Mouse (Mus musculus): Measurements from ENCODE around the gene Itpr2. TPM values are rescaled to one million over a fixed set of nuclear protein-coding genes. Genes with fewer than 3 reads are reported as not detected.

Gene Itpr2
- polyA plus RNA-seq, 1 experiment from 2014 or later, result 5.9 TPM

DNA sequence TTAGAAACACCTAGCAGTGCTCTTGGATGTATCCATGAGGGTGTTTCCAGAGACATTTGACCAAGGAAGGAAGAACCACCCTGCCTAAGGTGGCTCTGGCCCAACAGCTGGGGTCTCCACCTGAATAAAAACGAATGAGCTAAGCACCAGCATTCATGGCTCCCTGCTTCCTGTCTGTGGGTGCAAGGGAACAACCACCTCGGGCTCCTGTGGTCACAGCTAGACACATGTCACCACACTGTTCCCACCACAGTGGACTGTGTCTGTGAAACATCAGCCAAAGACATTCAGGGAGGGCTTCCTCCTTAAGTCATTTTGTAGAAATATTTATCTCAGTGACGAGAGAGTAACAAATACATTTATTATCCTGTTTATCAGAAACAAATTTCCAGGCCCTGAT lies 196.0 kb downstream of the Itpr2 start:
- H3K4me3 ChIP-seq (ENCODE audit: low read depth, low read length), result no peak overlapping the region
- WGBS, result 85% methylated on average over 3 of the region's 3 CpGs

GRCm38 (mm10) chr6:146304088-146304487 lies 197.9 kb downstream of the Itpr2 start:
- Histone ChIP-seq H3K4me2 (replicated peaks; ENCODE audit: low read depth, low read length) (no peak overlapping the region), H3K4me1 (replicated peaks; ENCODE audit: control insufficient read depth, insufficient read depth, low read length) (0 out of 2 replicates have a peak, but pooled peaks cover 3% of the 10 kb centered on the region), H3K27me3 (ENCODE audit: control insufficient read depth, insufficient read depth, low read length) (no peaks in the 10 kb centered on the region), H3K4me3 (ENCODE audit: low read depth, low read length) (no peak overlapping the region), H3K9ac (ENCODE audit: low read depth, low read length) (no peak overlapping the region), H3K27ac (ENCODE audit: low read depth, low read length) (no peak overlapping the region), H3K9me3 (ENCODE audit: control insufficient read depth, low read length) (no peaks in the 10 kb centered on the region), H3K36me3 (ENCODE audit: control insufficient read depth, insufficient read depth, low read length) (no peaks in the 10 kb centered on the region)
- WGBS, result 85% methylated on average over 11 of the region's 11 CpGs
- DNase-seq (ENCODE audit: low spot score) (no peak), ATAC-seq (ENCODE audit: low FRiP score) (no peak)

More for the DNA sequence above, 196.0 kb downstream of the Itpr2 start:
- ATAC-seq (ENCODE audit: low FRiP score), result no peak
- no peaks in the 10 kb centered on the region for H3K9me3 ChIP-seq (ENCODE audit: control insufficient read depth, low read length)
- H3K27me3 ChIP-seq (ENCODE audit: control insufficient read depth, insufficient read depth, low read length), result no peaks in the 10 kb centered on the region
- H3K4me2 ChIP-seq (replicated peaks; ENCODE audit: low read depth, low read length), result no peak overlapping the region
- 0 out of 2 replicates have a peak, but pooled peaks cover under 1% of the 10 kb centered on the region for H3K4me1 ChIP-seq (replicated peaks; ENCODE audit: control insufficient read depth, insufficient read depth, low read length)
- H3K9ac ChIP-seq (ENCODE audit: low read depth, low read length), result no peak overlapping the region
- no peak for DNase-seq (ENCODE audit: low spot score)
- no peak overlapping the region for H3K27ac ChIP-seq (ENCODE audit: low read depth, low read length)
- no peaks in the 10 kb centered on the region for H3K36me3 ChIP-seq (ENCODE audit: control insufficient read depth, insufficient read depth, low read length)

DNA sequence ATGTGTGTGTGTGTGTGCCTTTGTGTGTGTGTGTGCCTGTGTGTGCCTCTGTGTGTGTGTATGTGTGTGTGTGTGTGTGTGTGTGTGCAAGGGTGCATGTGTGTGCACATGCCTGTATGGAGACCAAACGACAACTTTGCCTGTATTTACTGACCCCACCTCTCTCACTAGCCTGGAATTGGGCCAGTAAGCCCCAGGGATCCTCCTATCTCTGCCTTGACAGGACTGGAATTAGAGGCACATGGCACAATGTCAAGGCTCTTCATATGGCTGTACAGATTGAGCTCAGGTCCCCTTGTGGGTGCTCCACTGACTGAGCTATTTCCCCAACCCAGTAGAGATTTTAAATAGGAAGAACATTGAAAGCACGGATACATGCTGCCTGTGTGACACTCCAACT lies 198.7 kb downstream of the Itpr2 start:
- no peak for ATAC-seq (ENCODE audit: low FRiP score)
- no peaks in the 10 kb centered on the region for H3K9me3 ChIP-seq (ENCODE audit: control insufficient read depth, low read length)
- WGBS, result 79% methylated on average over 2 of the region's 2 CpGs
- H3K4me1 ChIP-seq (replicated peaks; ENCODE audit: control insufficient read depth, insufficient read depth, low read length), result 0 out of 2 replicates have a peak, but pooled peaks cover 3% of the 10 kb centered on the region
- H3K27ac ChIP-seq (ENCODE audit: low read depth, low read length), result no peak overlapping the region
- no peak overlapping the region for H3K4me3 ChIP-seq (ENCODE audit: low read depth, low read length)
- H3K9ac ChIP-seq (ENCODE audit: low read depth, low read length), result no peak overlapping the region
- no peak overlapping the region for H3K4me2 ChIP-seq (replicated peaks; ENCODE audit: low read depth, low read length)
- no peaks in the 10 kb centered on the region for H3K36me3 ChIP-seq (ENCODE audit: control insufficient read depth, insufficient read depth, low read length)
- H3K27me3 ChIP-seq (ENCODE audit: control insufficient read depth, insufficient read depth, low read length), result no peaks in the 10 kb centered on the region
- DNase-seq (ENCODE audit: low spot score), result no peak

DNA sequence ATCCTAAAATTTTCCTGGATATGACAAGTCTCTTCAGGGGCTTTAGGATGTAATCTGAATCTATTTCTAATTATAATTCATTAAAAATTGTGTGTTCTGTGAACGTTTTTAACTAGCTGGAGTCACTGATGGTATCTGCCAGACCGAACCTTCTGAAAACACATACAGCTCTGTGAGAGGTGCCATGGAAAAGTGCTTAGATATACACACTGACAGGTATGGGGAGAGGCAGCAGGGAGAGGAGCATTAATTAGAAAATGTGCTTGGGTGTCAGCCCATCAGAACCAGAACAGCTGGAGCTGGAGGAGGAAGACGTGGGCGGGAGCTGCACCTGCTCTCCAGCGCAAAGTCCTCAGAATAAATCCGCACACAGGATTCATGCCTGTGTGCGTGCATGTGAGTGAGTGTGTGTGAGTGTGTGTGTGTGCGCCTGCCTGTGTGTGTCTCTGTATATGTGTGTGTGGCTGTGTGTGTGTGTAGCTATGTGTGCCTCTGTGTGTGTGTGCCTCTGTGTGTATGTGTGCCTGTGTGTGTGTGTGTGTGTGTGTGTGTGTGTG lies 199.4 kb downstream of the Itpr2 start:
- no peak for ATAC-seq (ENCODE audit: low FRiP score)
- no peak overlapping the region for H3K4me2 ChIP-seq (replicated peaks; ENCODE audit: low read depth, low read length)
- no peak overlapping the region for H3K9ac ChIP-seq (ENCODE audit: low read depth, low read length)
- no peaks in the 10 kb centered on the region for H3K27me3 ChIP-seq (ENCODE audit: control insufficient read depth, insufficient read depth, low read length)
- H3K4me3 ChIP-seq (ENCODE audit: low read depth, low read length), result no peak overlapping the region
- no peaks in the 10 kb centered on the region for H3K9me3 ChIP-seq (ENCODE audit: control insufficient read depth, low read length)
- 0 out of 2 replicates have a peak, but pooled peaks cover 3% of the 10 kb centered on the region for H3K4me1 ChIP-seq (replicated peaks; ENCODE audit: control insufficient read depth, insufficient read depth, low read length)
- no peak overlapping the region for H3K27ac ChIP-seq (ENCODE audit: low read depth, low read length)
- no peak for DNase-seq (ENCODE audit: low spot score)
- 93% methylated on average over 8 of the region's 8 CpGs for WGBS
- no peaks in the 10 kb centered on the region for H3K36me3 ChIP-seq (ENCODE audit: control insufficient read depth, insufficient read depth, low read length)

DNA sequence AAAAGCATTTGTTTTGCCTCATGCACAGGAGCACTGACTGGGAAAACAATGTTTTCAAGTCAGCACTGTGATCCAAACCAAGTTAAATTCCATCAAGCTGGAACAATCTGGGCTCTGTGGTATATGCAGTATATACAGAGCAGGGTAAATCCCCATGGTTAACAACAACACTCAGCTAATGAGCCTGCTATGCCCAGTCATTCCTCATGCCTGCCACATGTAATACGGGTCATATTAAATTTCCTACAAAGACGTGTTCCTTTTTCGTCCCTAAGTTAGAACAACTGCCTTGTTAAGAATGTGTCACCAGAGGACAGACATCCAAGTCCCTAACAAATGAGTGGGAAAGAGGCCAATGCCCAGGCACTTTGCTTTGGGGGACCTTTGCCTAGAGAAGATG lies 199.9 kb downstream of the Itpr2 start:
- Histone ChIP-seq H3K27me3 (ENCODE audit: control insufficient read depth, insufficient read depth, low read length) (no peaks in the 10 kb centered on the region), H3K4me3 (ENCODE audit: low read depth, low read length) (no peak overlapping the region), H3K9ac (ENCODE audit: low read depth, low read length) (no peak overlapping the region), H3K4me2 (replicated peaks; ENCODE audit: low read depth, low read length) (no peak overlapping the region), H3K27ac (ENCODE audit: low read depth, low read length) (no peak overlapping the region), H3K9me3 (ENCODE audit: control insufficient read depth, low read length) (no peaks in the 10 kb centered on the region), H3K36me3 (ENCODE audit: control insufficient read depth, insufficient read depth, low read length) (no peaks in the 10 kb centered on the region), H3K4me1 (replicated peaks; ENCODE audit: control insufficient read depth, insufficient read depth, low read length) (0 out of 2 replicates have a peak, but pooled peaks cover 3% of the 10 kb centered on the region)
- DNase-seq (ENCODE audit: low spot score) (no peak), ATAC-seq (ENCODE audit: low FRiP score) (no peak)
- WGBS, result 60% methylated on average over 3 of the region's 3 CpGs

DNA sequence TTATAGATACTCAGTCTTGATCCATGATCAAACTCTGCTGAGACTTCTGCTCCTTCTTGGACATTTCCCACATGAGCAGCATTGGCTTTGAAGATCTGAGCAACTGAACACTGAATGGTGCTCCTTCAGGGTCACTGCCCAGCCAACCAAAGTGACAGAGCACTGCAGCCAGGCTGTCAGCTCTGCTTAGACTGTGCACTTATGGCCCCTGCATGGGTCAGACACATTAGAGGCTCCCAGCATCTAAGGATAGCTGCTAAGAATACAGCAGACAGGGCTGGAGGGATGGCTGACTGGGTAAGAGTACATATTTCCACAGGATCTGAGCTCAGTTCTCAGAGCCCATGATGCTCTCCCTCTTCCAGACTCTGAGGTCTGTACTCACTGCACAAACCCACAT lies 201.1 kb downstream of the Itpr2 start:
- ATAC-seq (ENCODE audit: low FRiP score) (no peak), DNase-seq (ENCODE audit: low spot score) (no peak)
- Histone ChIP-seq H3K36me3 (ENCODE audit: control insufficient read depth, insufficient read depth, low read length) (no peaks in the 10 kb centered on the region), H3K9me3 (ENCODE audit: control insufficient read depth, low read length) (no peaks in the 10 kb centered on the region), H3K27ac (ENCODE audit: low read depth, low read length) (no peak overlapping the region), H3K9ac (ENCODE audit: low read depth, low read length) (no peak overlapping the region), H3K4me1 (replicated peaks; ENCODE audit: control insufficient read depth, insufficient read depth, low read length) (0 out of 2 replicates have a peak, but pooled peaks cover 3% of the 10 kb centered on the region), H3K4me2 (replicated peaks; ENCODE audit: low read depth, low read length) (no peak overlapping the region), H3K27me3 (ENCODE audit: control insufficient read depth, insufficient read depth, low read length) (no peaks in the 10 kb centered on the region), H3K4me3 (ENCODE audit: low read depth, low read length) (no peak overlapping the region)

GRCm38 (mm10) chr6:146298712-146299111 lies 203.3 kb downstream of the Itpr2 start:
- ATAC-seq (ENCODE audit: low FRiP score), result no peak

DNA sequence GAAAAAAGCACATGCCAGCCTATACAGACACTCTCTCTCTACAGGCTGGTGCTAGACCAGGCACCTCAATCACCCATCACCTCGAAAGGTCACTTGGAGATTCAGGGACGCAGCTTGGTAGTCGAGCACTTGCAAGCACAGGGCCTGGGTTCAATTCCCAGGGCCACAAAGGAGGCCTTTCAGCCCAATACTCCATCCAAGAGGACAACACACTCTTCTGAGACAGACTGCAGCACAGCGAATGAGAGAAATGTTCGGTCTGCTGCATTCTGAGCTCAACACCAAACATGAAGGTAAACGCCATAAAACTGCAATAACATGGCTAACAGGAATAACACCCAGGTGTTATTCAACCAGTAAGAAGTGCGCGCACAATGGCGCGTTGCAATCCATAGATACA lies 211.0 kb downstream of the Itpr2 start:
- H3K36me3 ChIP-seq (ENCODE audit: control insufficient read depth, insufficient read depth, low read length), result no peaks in the 10 kb centered on the region
- WGBS, result 94% methylated on average over 10 of the region's 10 CpGs
- no peak overlapping the region for H3K27ac ChIP-seq (ENCODE audit: low read depth, low read length)
- no peak overlapping the region for H3K4me2 ChIP-seq (replicated peaks; ENCODE audit: low read depth, low read length)
- ATAC-seq (ENCODE audit: low FRiP score) (no peak), DNase-seq (ENCODE audit: low spot score) (no peak)
- H3K27me3 ChIP-seq (ENCODE audit: control insufficient read depth, insufficient read depth, low read length), result no peaks in the 10 kb centered on the region
- no peak overlapping the region for H3K4me3 ChIP-seq (ENCODE audit: low read depth, low read length)
- no peaks in the 10 kb centered on the region for H3K9me3 ChIP-seq (ENCODE audit: control insufficient read depth, low read length)
- no peak overlapping the region for H3K9ac ChIP-seq (ENCODE audit: low read depth, low read length)
- no peaks in the 10 kb centered on the region for H3K4me1 ChIP-seq (replicated peaks; ENCODE audit: control insufficient read depth, insufficient read depth, low read length)

More at GRCm38 (mm10) chr6:146298712-146299111, 203.3 kb downstream of the Itpr2 start:
- H3K4me3 ChIP-seq (ENCODE audit: low read depth, low read length), result no peak overlapping the region
- no peaks in the 10 kb centered on the region for H3K36me3 ChIP-seq (ENCODE audit: control insufficient read depth, insufficient read depth, low read length)
- no peak overlapping the region for H3K4me2 ChIP-seq (replicated peaks; ENCODE audit: low read depth, low read length)
- no peaks in the 10 kb centered on the region for H3K9me3 ChIP-seq (ENCODE audit: control insufficient read depth, low read length)
- no peaks in the 10 kb centered on the region for H3K27me3 ChIP-seq (ENCODE audit: control insufficient read depth, insufficient read depth, low read length)
- H3K27ac ChIP-seq (ENCODE audit: low read depth, low read length), result no peak overlapping the region
- no peak for DNase-seq (ENCODE audit: low spot score)
- 0 out of 2 replicates have a peak, but pooled peaks cover 3% of the 10 kb centered on the region for H3K4me1 ChIP-seq (replicated peaks; ENCODE audit: control insufficient read depth, insufficient read depth, low read length)
- no peak overlapping the region for H3K9ac ChIP-seq (ENCODE audit: low read depth, low read length)

DNA sequence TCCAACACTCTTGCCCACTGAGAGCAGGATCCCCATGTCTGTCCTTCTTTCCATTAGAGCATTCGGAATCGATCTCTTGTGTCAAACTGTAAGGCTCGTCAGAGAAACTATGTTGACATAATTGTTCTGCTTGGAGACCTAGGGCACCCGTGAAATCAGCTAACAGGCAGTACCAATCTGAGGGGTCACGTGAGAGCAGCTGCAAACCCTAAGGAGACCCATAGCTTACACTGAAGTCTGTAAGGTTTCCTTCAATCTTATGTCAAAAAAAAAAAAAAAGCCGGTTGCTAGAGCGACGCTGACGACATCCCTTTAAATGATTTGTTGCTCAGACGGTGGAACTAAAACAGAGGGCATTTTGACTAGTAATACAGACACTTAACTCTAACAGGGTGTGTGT lies 212.2 kb downstream of the Itpr2 start:
- no peak overlapping the region for H3K4me3 ChIP-seq (ENCODE audit: low read depth, low read length)
- no peak for ATAC-seq (ENCODE audit: low FRiP score)
- H3K36me3 ChIP-seq (ENCODE audit: control insufficient read depth, insufficient read depth, low read length), result no peaks in the 10 kb centered on the region
- no peak overlapping the region for H3K9ac ChIP-seq (ENCODE audit: low read depth, low read length)
- no peaks in the 10 kb centered on the region for H3K4me1 ChIP-seq (replicated peaks; ENCODE audit: control insufficient read depth, insufficient read depth, low read length)
- 56% methylated on average over 10 of the region's 10 CpGs for WGBS
- no peak overlapping the region for H3K27ac ChIP-seq (ENCODE audit: low read depth, low read length)
- no peak overlapping the region for H3K4me2 ChIP-seq (replicated peaks; ENCODE audit: low read depth, low read length)
- H3K9me3 ChIP-seq (ENCODE audit: control insufficient read depth, low read length), result no peaks in the 10 kb centered on the region
- no peaks in the 10 kb centered on the region for H3K27me3 ChIP-seq (ENCODE audit: control insufficient read depth, insufficient read depth, low read length)
- no peak for DNase-seq (ENCODE audit: low spot score)

Data from hindbrain, embryonic 11.5 days (tissue).